Mouse (Mus musculus): Measurements from ENCODE around the gene Lrp8. TPM values are rescaled to one million over a fixed set of nuclear protein-coding genes. Genes with fewer than 3 reads are reported as not detected.

Lrp8 gene
- total and polyA plus RNA-seq, 3 experiments, result 25.2 to 33.2 TPM; not detected in 1

- H3K36me3 ChIP-seq (ENCODE audit: control insufficient read depth in 1 of 2, insufficient read depth in 2 of 2, low read length in 2 of 2), result peaks cover 1 to 3% of the 10 kb centered on the region in 2 experiments; a peak in 2 of 4 replicates
These were observed 90.6 kb downstream of the Lrp8 start for GRCm38 (mm10) chr4:107892663-107893062.

GRCm38 (mm10) chr4:107899211-107899927 lies 97.3 kb downstream of the Lrp8 start:
- TF ChIP-seq MAX (IDR thresholded peaks at IDR 0.05; ENCODE audit: low read length), result no peak
- no peak for TF ChIP-seq NRF1 (IDR thresholded peaks at IDR 0.05; ENCODE audit: insufficient read depth, low read depth, low read length, poor library complexity, severe bottlenecking)
- TF ChIP-seq ZNF384 (IDR thresholded peaks at IDR 0.05; ENCODE audit: low read depth, low read length), result no peak
- no peak for TF ChIP-seq UBTF (IDR thresholded peaks at IDR 0.05; ENCODE audit: borderline replicate concordance, insufficient read depth, low read depth, low read length)
- TF ChIP-seq E2F4 (IDR thresholded peaks at IDR 0.05; ENCODE audit: borderline replicate concordance, low read depth, low read length), result no peak
- TF ChIP-seq TCF12 (IDR thresholded peaks at IDR 0.05; ENCODE audit: low read depth, low read length), result no peak
- TF ChIP-seq MEF2A (IDR thresholded peaks at IDR 0.05; ENCODE audit: extremely low read depth, insufficient replicate concordance, low read depth, low read length, poor library complexity, severe bottlenecking), result no peak
- Histone ChIP-seq H3K79me2 (ENCODE audit: control insufficient read depth, insufficient read depth, low read length, poor library complexity) (no peaks in the 10 kb centered on the region), H3K9ac (ENCODE audit: control insufficient read depth, low read depth, low read length, poor library complexity, severe bottlenecking) (no peak overlapping the region), H3K9me3 (replicated peaks; ENCODE audit: insufficient read depth, low read length) (no peaks in the 10 kb centered on the region), H3K27me3 (ENCODE audit: control insufficient read depth in 1 of 2, insufficient read depth in 2 of 2, low read length in 2 of 2) (no peaks in the 10 kb centered on the region), H3K4me3 (ENCODE audit: control insufficient read depth in 1 of 2, insufficient read depth in 1 of 2, low read depth in 2 of 2, low read length in 2 of 2) (no peak overlapping the region), H3K27ac (ENCODE audit: control insufficient read depth, low read depth, low read length) (no peak overlapping the region), H3K36me3 (ENCODE audit: control insufficient read depth in 1 of 2, insufficient read depth in 2 of 2, low read length in 2 of 2) (no peaks in the 10 kb centered on the region; a peak in 1 of 4 replicates), H3K4me1 (ENCODE audit: control insufficient read depth in 1 of 2, insufficient read depth in 2 of 2, low read length in 2 of 2) (no peaks in the 10 kb centered on the region)
- DNase-seq (ENCODE audit: low read depth, low spot score), result no peak

More at GRCm38 (mm10) chr4:107892663-107893062, 90.6 kb downstream of the Lrp8 start:
- Histone ChIP-seq H3K27me3 (ENCODE audit: control insufficient read depth in 1 of 2, insufficient read depth in 2 of 2, low read length in 2 of 2) (no peaks in the 10 kb centered on the region), H3K4me3 (ENCODE audit: control insufficient read depth in 1 of 2, insufficient read depth in 1 of 2, low read depth in 2 of 2, low read length in 2 of 2) (no peak overlapping the region), H3K9ac (ENCODE audit: control insufficient read depth, low read depth, low read length, poor library complexity, severe bottlenecking) (no peak overlapping the region), H3K27ac (ENCODE audit: control insufficient read depth, low read depth, low read length) (no peak overlapping the region), H3K79me2 (ENCODE audit: control insufficient read depth, insufficient read depth, low read length, poor library complexity) (no peaks in the 10 kb centered on the region; the same call in 1 of the 2 replicates), H3K4me1 (ENCODE audit: control insufficient read depth in 1 of 2, insufficient read depth in 2 of 2, low read length in 2 of 2) (peaks cover 0 to 11% of the 10 kb centered on the region in 2 experiments; a peak in 1 of 4 replicates), H3K9me3 (replicated peaks; ENCODE audit: insufficient read depth, low read length) (no peaks in the 10 kb centered on the region)
- DNase-seq (ENCODE audit: low read depth, low spot score), result peak; percentile 49
- peak; percentile 26 to 64 (median 54) for TF ChIP-seq CTCF (IDR thresholded peaks at IDR 0.05 in 2 of 3, conservative IDR thresholded peaks at IDR 0.05 in 1 of 3; ENCODE audit: control insufficient read depth in 1 of 3, insufficient read depth in 1 of 3, low read depth in 2 of 3, low read length in 3 of 3, poor library complexity in 1 of 3, severe bottlenecking in 1 of 3)
- TF ChIP-seq MYB (IDR thresholded peaks at IDR 0.05; ENCODE audit: low read depth, low read length), result no peak
- TF ChIP-seq SMC3 (IDR thresholded peaks at IDR 0.05; ENCODE audit: low read depth, low read length), result peak; percentile 67
- TF ChIP-seq ZC3H11A (IDR thresholded peaks at IDR 0.05; ENCODE audit: low read depth, low read length), result peak; percentile 57
- no peak for TF ChIP-seq HCFC1 (IDR thresholded peaks at IDR 0.05; ENCODE audit: low read depth, low read length)
- TF ChIP-seq RAD21 (IDR thresholded peaks at IDR 0.05; ENCODE audit: low read depth, low read length), result peak; percentile 66
